Mouse (Mus musculus): ENCODE results near the gene Ephb2.

Gene Ephb2

GRCm38 (mm10) chr4:136697325-136697724 lies 138.5 kb downstream of the Ephb2 start:
- DNase-seq, result no peak

DNA sequence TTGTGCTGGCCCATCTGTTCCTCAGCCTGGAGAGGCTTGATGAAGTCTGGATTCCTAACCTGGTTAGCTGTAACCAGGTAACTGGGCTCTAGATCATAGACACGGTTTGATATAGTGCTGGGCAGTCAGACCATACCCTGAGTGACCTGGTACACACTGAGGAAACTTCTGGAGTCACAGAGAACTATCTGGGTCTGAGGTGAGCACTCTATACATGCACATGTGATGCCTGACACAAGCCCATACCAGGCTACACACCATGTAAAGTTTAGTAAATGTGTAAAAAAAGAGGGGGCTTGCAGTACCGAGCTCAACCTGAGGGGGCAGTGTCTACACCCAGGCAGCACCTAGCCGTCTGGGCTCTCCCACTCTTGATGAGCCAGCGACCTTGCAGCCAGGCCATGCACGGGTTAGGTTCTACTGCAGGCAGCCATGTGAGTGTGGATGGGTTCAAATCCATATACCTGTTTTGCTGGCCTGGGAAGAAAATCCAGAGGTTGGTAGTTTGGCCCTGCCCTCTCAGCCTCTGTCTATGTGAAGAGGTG lies 139.3 kb downstream of the Ephb2 start:
- peak; percentile 66 for DNase-seq

GRCm38 (mm10) chr4:136695696-136696095 lies 140.1 kb downstream of the Ephb2 start:
- no peak for DNase-seq

GRCm38 (mm10) chr4:136690034-136690433 lies 145.8 kb downstream of the Ephb2 start:
- DNase-seq, result no peak

DNA sequence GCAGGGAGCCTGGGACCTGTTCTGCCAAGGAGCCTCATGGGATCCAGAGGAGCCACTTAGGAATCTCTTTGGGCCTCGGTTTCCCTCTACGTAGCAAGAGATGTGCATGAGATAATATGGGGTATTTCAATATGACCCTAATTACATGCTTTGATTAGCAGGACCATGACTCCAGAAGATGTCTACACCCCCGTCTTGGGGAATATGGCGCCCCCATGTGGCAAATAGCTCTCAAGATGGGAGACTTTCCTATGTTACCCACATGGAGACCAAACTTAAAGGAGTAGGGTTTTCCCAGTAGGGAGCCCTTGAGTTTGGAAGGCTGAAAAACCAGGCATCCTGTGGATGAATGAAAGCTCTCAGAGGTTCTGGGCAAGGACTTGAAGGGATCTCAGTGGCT lies 147.7 kb downstream of the Ephb2 start:
- DNase-seq, result no peak

- DNase-seq, result no peak
These were observed 150.3 kb downstream of the Ephb2 start for GRCm38 (mm10) chr4:136685431-136685869.

DNA sequence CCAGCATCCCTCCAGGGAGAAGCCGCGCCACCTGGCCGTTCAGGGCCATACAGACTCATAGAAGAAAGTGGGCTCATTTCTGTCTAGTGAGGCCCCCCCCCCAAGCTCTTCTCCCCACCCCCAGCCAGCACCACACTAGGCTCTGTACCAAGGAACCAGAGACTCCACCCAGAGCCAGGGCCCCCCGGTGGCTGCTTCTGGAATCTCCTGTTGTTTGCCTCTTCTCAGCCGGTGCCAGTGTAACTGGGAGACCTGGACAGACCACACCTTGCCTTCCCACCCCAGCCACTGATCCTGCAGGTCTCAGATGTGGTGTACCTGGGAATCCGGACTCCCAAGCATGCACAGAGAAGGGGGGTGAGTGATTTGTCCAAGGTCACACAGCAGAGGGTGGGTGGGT lies 151.3 kb downstream of the Ephb2 start:
- no peak for DNase-seq

GRCm38 (mm10) chr4:136680641-136681040 lies 155.1 kb downstream of the Ephb2 start:
- DNase-seq, result no peak

GRCm38 (mm10) chr4:136679221-136679620 lies 156.6 kb downstream of the Ephb2 start:
- no peak for DNase-seq

DNA sequence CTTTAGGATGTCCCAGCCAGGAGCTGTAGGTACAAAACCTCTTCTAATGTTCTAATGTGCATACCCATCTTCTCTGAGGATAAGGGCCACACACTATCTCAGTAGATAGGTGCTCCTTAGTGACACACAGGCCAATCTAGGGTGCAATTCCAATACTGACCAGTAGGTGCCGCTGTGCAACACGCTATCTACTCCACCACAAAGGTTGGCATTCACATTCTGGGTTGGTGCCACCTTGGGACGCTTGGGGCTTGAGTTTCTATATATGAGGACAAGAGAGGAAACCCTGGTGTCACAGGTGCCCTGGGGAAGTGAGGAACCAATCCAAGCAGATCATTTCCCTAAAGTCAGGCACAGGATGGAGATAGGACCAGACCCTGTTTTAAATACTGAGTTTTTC lies 157.3 kb downstream of the Ephb2 start:
- DNase-seq, result peak; percentile 88

DNA sequence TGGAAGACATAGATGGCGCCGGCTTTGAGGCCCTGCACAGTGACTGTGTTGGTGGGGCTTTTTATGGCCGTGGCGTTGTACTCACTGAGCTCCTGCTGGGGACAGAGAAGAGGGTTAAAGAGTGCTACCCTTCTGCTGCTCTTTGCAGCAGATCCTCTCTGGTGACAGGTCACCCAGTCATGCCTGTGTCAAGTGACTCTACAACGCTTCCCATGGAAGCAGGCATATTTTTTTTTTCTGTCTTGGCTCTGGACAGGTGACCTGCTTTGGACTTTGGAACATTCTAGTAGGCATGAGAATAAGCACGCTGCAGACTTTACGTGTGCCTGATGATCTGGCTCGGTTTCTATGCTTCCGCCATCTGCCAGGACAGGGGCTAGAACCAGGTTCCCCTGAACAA lies 160.3 kb downstream of the Ephb2 start:
- no peak for DNase-seq

DNA sequence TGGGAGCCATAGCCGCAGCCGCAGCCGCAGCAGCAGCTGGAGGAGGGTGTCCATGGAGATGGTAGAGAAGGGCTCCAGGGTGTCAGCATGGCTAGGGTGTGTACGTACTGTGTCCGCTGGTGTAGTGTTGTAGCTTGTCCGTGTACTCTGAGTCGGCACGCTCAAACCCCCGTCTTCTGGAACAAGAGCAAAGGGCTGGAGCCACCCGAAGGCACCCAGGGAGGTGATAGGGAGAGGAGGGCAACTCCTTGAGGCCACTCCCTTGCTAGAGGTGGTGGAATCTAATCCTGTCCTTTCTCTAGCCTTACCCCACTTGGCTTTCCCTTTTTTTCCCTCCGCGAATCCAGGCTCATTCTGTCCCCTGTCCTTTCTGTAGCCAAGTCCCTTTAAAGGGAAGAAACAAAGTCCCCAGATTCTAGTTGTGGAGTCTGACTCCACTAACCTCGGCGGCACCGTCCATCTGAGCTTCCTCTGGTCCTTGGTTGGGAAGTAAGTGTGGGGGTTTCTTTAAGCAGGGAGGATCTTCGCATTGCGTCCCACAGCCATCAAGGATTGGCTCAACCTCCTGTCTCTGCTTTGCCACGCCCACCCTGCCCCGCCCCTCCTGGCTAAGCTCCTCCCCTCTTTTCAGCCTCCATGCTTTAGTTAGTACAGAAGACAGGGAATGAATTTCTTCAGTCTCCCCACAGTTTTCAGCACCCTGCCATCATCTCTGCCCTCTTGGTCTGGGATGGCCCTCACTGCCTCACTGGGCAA lies 163.3 kb downstream of the Ephb2 start:
- no peak for DNase-seq

DNA sequence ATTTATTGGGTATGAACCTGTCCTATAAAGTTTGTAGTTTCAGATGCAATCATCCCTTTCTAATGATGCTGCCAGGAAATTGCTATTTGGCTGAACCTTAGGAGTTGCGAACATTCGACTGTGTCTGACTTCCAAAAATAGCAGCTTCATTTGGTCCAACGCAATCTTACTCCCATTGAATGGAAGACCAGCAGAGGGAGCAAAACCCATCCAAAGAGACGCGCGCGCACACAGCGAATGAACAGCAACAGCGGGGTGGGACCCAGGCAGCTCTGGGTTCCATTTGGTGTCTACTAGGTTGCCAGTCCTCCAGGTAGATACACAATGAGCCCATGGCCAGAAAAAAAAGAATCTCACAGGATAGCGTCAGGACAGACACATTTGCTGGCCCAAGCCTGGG lies 168.0 kb downstream of the Ephb2 start:
- no peak for DNase-seq

DNA sequence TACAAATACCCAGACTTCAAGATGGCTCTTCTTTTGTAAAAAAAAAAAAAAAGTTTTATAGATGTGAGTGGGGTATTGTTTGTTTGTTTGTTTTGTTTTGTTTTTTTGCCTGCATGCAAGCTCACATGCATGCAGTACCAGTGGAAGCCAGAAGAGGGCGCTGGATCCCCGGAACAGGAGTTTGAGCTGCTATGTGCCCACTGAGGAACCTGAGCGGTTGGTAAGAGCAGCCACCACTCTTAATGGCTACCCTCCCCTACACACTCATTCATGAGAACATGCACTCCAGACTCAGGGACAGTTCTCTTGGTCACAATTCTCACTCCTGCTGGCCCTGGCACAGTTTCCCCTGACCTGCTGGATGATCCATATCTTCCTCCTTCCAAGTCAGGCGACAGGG lies 169.8 kb downstream of the Ephb2 start:
- no peak for DNase-seq

- no peak for DNase-seq
These were observed 170.7 kb downstream of the Ephb2 start for GRCm38 (mm10) chr4:136665068-136665467.

- no peak for DNase-seq
These were observed 177.9 kb downstream of the Ephb2 start for GRCm38 (mm10) chr4:136657914-136658313.

DNA sequence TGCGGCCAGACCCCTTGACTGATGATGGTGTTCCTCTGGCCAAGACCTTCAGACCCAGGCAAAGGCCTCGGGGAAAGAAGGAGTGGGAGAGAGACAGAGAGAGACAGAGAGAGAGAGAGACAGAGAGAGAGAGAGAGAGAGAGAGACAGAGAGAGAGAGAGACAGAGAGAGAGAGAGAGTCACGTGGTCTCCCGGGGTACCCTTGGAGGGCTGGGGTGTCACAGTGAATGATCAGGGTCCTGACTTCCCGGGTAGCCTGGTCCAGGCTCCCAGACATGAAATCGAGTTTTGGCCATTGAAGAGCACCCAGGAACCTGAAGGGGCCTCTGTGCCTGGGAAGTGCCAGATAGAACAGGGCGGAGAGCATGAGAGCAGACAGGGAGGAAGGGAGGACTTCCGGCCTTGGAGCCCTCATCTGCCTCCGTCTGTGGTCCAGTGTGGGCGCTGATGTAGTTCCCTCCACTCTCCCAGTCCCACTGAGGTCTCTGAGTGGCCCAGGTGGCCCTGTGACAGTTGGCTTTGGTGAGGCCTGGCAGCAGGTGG lies 182.0 kb downstream of the Ephb2 start:
- no peak for DNase-seq

DNA sequence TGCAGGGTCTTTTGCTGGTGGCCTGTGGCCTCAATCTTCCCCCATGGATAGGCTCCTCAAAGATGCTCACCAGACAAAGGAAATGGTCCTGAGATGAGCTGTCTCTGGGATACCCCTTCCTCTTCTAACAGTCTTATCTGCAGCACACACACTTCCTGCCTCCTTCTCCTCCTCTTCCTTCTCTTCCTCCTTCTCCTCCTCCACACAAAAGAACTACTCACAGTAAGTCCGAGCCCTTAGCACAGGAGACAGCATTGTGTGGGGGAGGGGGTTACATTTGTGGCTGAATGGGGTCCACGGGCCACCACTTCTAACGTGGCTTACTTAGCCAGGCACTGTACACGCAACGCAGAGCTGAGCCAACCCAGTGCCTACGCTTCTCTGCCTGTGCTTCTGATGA lies 182.8 kb downstream of the Ephb2 start:
- DNase-seq, result no peak

GRCm38 (mm10) chr4:136652528-136652910 lies 183.3 kb downstream of the Ephb2 start:
- DNase-seq, result no peak

DNA sequence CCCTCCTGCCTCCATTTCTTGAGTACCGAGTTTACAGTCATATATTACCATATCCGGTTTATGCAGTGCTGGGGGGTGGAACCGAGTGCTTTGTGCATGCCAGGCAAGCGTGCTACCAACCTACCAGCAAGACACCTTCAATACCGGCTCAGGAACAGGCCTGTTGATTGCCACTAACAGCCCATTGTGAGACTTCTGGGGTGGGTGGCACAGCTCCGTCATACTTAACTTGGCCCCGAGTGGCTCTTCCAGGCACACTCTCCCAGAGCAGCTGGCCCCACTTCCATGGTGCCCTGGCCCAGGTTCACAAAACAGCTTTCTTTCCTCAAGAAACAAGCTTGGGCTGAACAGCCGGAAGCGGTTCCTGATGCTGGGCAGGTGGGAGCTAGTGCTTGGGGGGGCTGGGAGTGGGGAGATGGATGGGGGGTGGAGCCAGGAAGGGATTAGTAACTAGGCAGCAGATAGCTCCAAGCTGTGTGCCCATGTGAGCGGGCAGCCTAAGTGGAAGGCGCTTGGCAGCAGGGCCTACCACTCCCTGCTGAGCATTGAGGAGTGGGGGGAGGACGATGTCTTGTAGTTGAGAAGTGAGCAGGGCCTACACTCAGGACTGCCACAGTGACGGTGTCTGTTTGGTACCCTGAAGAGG lies 183.8 kb downstream of the Ephb2 start:
- no peak for DNase-seq

GRCm38 (mm10) chr4:136651357-136651811 lies 184.4 kb downstream of the Ephb2 start:
- no peak for DNase-seq

DNA sequence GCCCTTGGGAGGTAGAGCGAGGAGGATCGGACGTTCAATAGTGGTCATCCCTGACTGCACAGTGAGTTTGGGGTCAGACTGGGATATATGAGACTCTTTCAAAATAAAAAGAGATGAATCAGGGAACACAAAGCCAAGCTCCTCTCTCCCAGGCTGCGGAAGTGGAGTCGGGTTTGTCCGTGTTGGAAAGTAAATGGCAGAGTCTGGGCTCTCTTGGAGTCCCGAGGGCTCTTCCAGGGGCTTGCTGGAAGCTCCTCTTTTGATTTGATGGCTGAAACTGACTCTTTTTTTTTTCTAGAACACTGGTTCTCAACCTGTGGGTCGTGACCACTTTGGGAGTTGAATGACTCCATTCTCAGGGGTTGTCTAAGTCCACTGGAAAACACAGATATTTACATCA lies 185.5 kb downstream of the Ephb2 start:
- no peak for DNase-seq

GRCm38 (mm10) chr4:136649480-136650196 lies 186.2 kb downstream of the Ephb2 start:
- DNase-seq, result no peak
